Mouse (Mus musculus) brain, embryonic 14.5 days (tissue): Measurements from ENCODE around the gene Ccl24. TPM values are rescaled to one million over a fixed set of nuclear protein-coding genes. Genes with fewer than 3 reads are reported as not detected.
A peak's percentile ranks its signal among the peaks of the same experiment; 100 is the strongest.

Source experiments
- DNase-seq: peaks from one replicate; pipeline ENCODE4 v3.0.0-alpha.2; 2011; ENCODE audit warnings: low read depth
- CTCF ChIP-seq: fragments of 200-500 bp; IDR thresholded peaks from 2 replicates; pipeline ENCODE4 v1.5.1; 2012; ENCODE audit warnings: inconsistent platforms, mild to moderate bottlenecking, moderate library complexity, borderline replicate concordance; ENCODE audit not compliant: insufficient read depth, insufficient read length; ENCODE audit errors: extremely low read depth
- POLR2A ChIP-seq: fragments of 200-500 bp; IDR thresholded peaks from 2 replicates; pipeline ENCODE4 v1.6.1; 2012; ENCODE audit warnings: mild to moderate bottlenecking, inconsistent platforms, borderline replicate concordance; ENCODE audit not compliant: poor library complexity, insufficient read depth, insufficient read length, severe bottlenecking; ENCODE audit errors: extremely low read depth
- polyA plus RNA-seq: library from polyadenylated mRNA; depleted of rRNA; stranded (reverse); fragments of >200 nt; gene quantifications from 2 replicates; pipeline ENCODE4 v1.2.3, GENCODE M21; 2012

Ccl24 gene
- polyA plus RNA-seq, 1 experiment, result 1.3 TPM

- TF ChIP-seq CTCF, result no peak
- TF ChIP-seq POLR2A, result no peak
- DNase-seq, result no peak
Measured at GRCm38 (mm10) chr5:135576055-135576454, 3.2 kb upstream of the Ccl24 start.

DNA sequence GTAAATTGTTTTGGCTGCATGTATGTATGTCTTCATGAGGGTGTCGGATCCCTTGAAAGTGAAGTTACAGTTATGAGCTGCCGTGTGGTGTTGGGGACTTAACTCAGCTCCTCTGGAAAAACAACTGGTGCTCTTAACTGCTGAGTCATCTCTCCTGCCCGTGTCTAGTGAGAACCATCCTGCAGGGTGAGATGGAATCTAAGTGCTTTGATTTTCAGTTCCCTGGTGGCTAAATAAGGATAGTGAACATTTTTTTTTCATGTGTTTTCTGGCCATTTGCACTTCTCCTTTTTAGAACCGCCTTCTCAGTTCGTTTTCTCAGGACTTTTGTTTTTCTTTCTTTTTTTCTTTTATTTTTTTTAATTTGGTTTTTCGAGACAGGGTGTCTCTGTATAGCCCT is 4.2 kb downstream of the Ccl24 start:
- TF ChIP-seq CTCF (no peak), POLR2A (no peak)
- no peak for DNase-seq

- DNase-seq, result no peak
- TF ChIP-seq CTCF (no peak), POLR2A (no peak)
Measured at GRCm38 (mm10) chr5:135567556-135568265, 5.1 kb downstream of the Ccl24 start.

- TF ChIP-seq POLR2A (no peak), CTCF (no peak)
- no peak for DNase-seq
Measured at GRCm38 (mm10) chr5:135563469-135563868, 9.4 kb downstream of the Ccl24 start, which contains the start of gene Ccl26. Gene Ccl26 (minus strand): TSS chr5:135563569.

GRCm38 (mm10) chr5:135557671-135558070 is 15.2 kb downstream of the Ccl24 start:
- no peak for DNase-seq
- TF ChIP-seq CTCF (no peak), POLR2A (no peak)

DNA sequence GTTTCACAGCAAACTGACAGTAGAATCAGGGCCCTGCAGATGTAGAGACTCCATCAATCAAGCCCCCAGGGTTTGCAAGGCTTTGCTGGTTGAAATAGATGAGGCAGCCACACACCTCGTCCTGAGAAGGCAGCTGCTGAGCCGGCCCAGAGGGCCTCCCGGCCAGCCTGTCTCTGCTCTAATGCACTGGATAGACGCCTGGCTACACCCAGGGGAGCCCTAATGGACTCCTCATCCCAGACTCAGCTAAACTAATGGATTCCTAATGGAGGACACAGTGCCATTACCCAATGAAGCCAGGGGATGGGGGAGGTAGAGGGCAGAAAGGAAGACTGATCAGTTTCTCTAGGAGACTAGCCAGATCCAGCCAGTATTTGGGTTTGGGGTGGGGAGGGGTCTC is 15.8 kb downstream of the Ccl24 start:
- DNase-seq, result peak; percentile 50

GRCm38 (mm10) chr5:135556259-135556658 is 16.6 kb downstream of the Ccl24 start:
- no peak for DNase-seq
- TF ChIP-seq CTCF, result no peak
- no peak for TF ChIP-seq POLR2A

More for the DNA sequence above, 15.8 kb downstream of the Ccl24 start:
- no peak for TF ChIP-seq CTCF
- no peak for TF ChIP-seq POLR2A

DNA sequence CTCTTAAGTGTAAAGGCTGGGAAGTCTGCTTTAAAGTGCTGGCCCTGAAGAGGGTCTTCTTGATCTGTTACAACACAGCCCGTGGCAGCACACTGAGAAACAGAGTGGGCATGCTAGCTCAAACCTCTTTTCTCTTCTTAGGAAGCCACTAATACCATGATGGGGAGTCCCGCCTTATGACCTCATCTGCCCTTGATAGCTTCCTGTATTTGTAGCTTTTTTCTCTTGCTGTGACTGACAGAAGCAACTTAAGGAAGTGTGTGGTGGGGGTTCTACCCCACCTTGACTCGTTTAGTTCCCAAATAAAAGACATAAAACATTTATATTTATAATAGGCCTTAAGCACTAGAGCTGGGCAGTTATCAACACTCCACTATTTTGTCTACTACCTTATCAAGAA is 21.3 kb downstream of the Ccl24 start:
- TF ChIP-seq POLR2A, result no peak
- no peak for DNase-seq

- peak; percentile 47; the same call in 1 of the 2 replicates for TF ChIP-seq CTCF
- no peak for TF ChIP-seq POLR2A
- peak; percentile 30 for DNase-seq
Measured at GRCm38 (mm10) chr5:135550910-135551309, 21.9 kb downstream of the Ccl24 start.

DNA sequence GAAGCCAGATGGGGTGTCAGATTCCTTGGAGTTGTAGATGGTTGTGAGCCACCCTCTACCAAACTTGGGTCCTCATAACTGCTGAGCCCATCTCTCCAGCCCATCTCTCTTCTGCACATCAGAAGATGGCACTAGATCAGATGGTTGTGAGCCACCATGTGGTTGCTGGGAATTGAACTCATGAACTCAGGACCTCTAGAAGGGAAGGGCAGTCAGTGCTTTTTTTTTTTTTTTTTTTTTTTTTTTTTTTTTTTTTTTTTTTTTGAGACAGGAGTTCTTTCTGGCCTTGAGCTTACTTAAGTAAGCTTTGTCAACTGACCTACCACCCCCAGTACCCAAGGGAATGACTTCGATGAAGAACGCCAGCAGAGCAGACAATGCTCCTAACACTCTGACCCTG is 24.9 kb downstream of the Ccl24 start:
- TF ChIP-seq POLR2A, result no peak
- no peak for TF ChIP-seq CTCF
- no peak for DNase-seq

- TF ChIP-seq POLR2A (peak; percentile 39; the same call in 1 of the 2 replicates), CTCF (peak; percentile 44; the same call in 1 of the 2 replicates)
- DNase-seq, result peak; percentile 100
Measured at GRCm38 (mm10) chr5:135544865-135545797, 27.7 kb downstream of the Ccl24 start, which contains the start of gene Hip1. Gene Hip1 (minus strand): TSS chr5:135545120.

DNA sequence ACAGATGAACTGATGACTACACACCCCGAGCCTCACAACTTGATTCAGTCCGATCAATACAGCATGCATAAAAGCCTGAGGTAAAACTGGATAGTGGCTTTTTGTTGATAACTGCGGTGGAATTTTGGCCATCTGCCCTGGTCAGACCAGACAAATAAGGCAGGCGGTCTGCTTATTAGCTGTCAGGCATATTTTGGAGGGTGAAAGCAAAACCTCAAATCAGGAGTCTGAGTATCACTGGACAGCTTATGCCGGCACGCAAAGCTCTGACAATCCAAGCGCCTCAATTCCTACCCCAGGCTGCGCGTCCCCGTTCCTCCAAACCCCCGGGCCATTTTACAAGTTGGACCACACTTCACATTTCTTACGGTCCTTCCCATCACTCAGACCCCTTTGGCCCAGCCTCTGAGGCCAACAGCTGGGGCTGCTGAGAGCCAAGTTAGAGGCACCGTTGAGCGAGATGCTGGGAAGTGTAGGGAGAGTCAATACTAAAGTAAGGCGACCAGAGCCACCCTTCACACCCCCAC is 28.8 kb downstream of the Ccl24 start:
- peak; percentile 23 for DNase-seq
- TF ChIP-seq CTCF, result no peak
- no peak for TF ChIP-seq POLR2A

DNA sequence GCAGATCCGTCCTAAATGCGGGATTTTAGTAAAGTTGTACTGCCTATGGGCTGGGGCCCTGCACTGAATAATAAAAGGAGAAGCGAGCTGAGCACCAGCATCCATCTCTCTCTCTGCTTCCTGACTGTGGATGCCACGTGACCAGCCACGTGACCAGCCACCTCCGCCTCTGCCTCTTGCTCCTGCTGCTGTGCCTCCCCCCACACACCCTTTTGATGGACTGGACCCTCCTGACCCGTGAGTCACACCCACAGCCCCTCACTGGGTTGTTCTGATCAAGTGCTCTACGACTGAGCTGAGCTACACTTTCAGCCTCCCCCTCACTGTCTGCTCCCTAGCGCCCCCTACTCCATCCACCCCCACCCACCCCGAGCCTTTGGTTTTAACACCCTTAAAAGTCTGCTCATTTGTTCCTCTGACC is 35.0 kb downstream of the Ccl24 start:
- no peak for DNase-seq
- TF ChIP-seq CTCF (no peak), POLR2A (no peak)
